Mouse (Mus musculus) heart, adult 18-20 months (tissue): ENCODE data around the gene Parn. TPM values are rescaled to one million over a fixed set of nuclear protein-coding genes. Genes with fewer than 3 reads are reported as not detected.
A peak's percentile ranks its signal among the peaks of the same experiment; 100 is the strongest.

ENCODE experiments used
- DNase-seq, 2 experiments: peaks; one replicate each; pipeline ENCODE4 v3.0.0; 2021 to 2022; ENCODE audit warnings: mixed read lengths in 1 of 2
- total RNA-seq, 2 experiments: library from RNA; stranded (reverse); gene quantifications; 2 replicates each; pipeline ENCODE4 v1.2.3; 2021

Gene Parn
- total RNA-seq, 2 experiments from 2014 or later: 9.0 to 10.1 TPM

GRCm38 (mm10) chr16:13556446-13556845 lies 111.5 kb downstream of the Parn start:
- no peak for DNase-seq

DNA sequence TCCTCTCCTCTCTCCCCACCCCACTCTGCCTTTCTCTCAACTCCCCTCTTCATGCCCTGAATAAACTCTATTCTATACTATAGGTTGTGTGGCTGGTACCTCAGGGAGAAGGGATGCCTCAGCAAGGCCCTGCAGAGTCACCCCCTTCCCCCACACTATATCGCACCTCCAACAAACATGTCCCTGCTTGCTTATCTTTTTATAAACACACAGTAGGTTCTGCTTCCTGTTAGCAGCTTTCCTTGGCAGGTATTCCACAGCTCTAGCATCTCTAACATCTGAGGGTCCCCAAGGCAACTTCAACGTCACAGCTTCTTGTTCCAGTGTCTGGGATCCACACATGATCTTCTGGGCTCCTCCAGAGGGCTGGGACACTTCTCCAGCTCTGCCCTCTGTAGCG lies 117.3 kb downstream of the Parn start:
- DNase-seq: no peak

DNA sequence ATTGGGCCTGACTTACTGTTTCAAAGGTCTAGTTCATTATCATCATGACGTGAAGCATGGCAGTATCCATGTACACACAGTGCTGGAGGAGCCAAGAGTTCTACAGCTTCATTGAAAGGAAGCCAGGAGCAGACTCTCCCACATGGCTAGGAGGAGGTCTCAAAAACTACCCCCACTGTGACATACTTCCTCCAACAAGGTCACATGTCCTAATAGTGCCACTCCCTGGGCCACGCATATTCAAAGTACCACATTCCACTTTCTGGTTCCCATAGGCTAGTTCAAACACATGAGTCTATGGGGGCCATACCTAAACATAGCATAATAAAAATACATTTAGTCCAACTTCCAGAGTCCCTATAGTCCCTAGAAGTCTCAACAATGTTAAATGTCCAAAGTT lies 118.0 kb downstream of the Parn start:
- no peak for DNase-seq

DNA sequence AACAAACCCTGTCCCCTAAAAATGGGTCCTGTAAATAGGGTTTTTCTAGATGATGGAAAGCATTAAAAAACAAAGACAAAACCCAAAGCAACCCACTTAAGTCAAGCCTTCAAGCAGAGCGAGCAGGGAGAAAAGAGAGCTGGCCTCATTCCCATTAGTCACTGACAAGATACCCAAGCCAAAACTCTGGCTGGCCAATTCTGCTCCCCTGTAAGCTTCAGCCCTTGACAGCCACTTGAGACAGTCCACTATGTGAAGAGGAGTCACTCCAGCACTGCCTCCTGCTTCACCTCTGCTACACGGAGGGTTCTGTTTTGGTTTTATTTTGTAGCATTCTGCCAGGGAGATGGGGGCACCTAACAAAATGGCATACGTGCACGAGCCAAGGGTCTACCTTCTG lies 126.2 kb downstream of the Parn start:
- DNase-seq: peak; percentile 48 to 57

DNA sequence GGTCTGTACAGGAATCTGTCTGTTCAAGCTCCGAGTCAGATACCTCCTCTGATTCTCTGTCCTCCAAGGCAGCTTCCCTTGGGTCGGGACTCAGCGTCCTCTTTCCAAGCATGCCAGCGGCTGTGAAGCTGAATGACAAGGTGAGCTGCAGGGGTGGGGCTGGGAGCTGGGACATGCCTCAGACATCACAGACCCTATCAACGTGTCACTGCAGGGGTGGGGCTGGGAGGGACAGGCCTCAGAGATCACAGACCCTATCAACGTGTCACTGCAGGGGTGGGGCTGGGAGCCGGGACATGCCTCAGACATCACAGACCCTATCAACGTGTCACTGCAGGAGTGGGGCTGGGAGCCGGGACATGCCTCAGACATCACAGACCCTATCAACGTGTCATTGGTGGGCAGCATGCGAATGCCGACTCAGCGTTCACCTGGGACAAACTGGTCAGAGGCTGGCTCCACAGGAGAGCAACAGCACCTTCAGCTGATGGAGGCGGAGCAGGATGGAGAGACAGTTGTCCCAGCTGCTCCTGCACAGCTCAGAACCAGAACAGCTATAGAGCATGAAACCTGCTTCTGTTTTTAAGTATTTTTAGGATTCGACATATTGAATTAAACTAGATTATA lies 126.7 kb downstream of the Parn start:
- DNase-seq: no peak

DNA sequence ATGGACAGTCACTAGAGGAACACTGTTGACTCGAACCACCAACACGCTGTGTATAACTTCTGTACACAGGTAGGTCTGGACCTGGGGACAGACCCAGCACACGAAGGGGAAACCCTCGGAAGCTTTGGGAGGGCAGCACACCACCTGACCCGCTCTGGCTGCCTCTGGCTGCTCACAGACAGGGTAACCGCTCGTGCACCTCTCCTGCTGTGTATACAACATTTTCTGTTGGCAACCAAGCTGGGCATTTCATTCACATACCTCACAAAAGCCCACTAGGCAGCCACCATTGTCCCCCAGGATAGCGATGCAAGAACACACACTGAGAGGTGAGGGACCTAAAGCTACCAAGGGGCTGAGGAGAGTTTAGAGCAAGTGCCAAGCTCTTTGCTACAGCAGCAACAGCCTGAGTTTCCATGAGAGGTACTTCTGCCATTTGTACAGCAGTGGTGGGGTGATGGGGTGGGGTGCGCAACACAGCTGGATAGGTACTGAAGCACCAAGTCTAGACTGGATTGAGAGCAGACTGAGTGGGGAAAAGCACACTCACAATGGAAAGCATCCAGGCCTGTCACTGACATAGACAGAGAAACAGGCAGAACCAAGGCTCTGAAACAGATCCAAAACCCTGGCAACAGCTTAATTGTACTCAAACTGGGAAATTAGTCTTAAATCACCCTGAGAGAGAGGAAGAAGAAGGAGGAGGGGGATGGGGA lies 128.9 kb downstream of the Parn start:
- no peak for DNase-seq

GRCm38 (mm10) chr16:13538213-13538932 lies 129.6 kb downstream of the Parn start:
- DNase-seq: no peak

GRCm38 (mm10) chr16:13536404-13536803 lies 131.6 kb downstream of the Parn start:
- no peak for DNase-seq

GRCm38 (mm10) chr16:13535856-13536255 lies 132.1 kb downstream of the Parn start:
- no peak for DNase-seq

DNA sequence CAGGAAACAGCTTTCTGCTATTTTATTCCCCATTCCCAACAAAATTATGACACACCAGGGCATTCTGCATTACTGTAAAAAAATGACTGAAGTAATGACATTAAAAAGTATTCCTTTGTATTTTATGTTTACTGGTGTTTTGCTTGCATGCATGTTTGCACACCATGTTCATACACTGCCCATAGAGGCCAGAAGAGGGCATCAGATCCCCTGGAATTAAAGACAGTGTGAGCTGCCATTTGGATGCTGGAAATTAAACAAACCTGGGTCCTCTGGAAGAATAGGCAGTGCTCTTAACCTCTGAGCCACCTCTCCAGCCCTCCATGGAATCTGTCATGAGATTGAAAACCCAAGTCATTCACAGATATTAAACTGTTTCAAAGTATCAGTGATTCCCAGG lies 135.1 kb downstream of the Parn start:
- peak; percentile 33 to 53 for DNase-seq

GRCm38 (mm10) chr16:13531279-13531678 lies 136.7 kb downstream of the Parn start:
- no peak for DNase-seq

DNA sequence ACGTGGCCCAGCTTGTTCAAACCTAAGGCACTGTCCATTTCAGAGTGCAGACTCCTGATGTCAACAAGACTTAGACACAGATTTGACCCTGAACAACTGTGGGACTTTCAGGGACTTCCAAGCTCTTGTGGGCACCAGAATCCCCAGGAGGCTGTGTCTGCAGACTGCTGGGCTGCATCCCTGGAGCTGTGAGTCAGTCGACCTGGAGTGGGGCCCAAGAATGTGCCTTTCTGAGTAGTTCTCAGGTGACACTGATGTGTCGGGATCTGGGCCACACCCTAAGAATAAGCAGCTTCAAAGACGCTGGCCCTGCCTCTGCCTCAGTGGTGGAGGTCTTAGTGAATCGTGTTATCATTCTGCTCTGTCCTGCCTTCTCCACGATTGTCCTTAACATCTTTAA lies 146.6 kb downstream of the Parn start:
- DNase-seq: peak; percentile 45 to 52

- peak; percentile 44 to 56 for DNase-seq
Measured at GRCm38 (mm10) chr16:13520301-13520700, 147.7 kb downstream of the Parn start.

DNA sequence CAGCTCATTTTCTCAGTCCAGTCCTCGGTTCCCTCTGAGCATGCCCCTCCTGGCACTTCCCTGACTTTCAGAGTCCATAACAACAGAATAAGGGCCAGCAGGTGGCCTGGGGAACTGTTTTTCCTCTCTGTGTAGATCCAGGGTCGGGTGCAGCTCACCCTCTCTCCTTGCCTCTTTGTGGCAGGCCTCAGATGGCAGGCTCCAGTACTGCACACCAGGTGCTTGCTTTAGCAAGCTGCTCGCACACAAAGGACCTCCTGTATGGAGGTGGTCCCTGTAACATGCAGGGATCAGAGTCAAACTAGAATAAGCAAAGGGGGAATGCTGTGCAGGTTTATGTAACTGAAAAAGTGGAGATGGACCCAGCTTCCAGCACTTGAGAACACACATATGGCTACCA lies 151.8 kb downstream of the Parn start:
- no peak for DNase-seq

DNA sequence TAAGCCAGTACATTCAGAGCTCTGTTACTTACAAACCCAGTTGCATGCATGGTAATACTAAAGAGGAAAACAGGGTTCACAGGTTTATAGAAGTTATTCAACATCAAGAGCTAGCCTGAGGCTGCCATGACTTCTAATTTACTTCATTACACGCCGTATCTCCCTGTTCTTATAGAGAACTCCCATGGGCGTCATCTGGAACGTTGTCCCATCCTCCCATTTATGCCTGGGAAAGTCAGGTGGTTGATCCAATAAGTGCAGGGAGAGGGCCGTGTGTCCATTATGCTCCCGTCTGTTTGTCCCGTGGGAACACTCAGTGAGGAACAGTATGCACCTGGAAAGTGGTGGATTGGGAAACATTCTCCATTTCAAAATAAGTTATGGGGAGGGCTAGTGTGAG lies 152.4 kb downstream of the Parn start:
- DNase-seq: no peak

DNA sequence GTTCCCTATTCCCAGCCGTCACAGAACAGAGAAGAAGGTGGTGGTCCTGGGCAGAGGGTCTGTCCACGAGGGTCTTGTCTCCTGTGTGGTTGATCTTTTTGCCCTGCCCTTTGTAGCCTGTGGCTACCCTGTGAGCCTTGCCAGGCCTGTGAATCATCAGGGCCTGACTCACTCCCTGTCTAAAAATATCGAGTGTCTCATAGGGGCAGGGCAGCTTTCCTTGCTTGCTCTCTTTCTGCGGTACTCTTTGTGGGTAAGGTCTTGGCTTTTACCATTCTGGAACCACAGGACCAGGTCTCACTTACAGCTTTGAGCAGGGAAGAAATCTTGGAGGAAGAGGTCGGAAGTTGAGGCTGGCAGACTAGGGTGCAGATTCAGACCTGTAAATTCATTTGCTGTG lies 162.9 kb downstream of the Parn start:
- peak; percentile 71 to 77 for DNase-seq

- no peak for DNase-seq
Measured at GRCm38 (mm10) chr16:13504476-13504875, 163.5 kb downstream of the Parn start.

DNA sequence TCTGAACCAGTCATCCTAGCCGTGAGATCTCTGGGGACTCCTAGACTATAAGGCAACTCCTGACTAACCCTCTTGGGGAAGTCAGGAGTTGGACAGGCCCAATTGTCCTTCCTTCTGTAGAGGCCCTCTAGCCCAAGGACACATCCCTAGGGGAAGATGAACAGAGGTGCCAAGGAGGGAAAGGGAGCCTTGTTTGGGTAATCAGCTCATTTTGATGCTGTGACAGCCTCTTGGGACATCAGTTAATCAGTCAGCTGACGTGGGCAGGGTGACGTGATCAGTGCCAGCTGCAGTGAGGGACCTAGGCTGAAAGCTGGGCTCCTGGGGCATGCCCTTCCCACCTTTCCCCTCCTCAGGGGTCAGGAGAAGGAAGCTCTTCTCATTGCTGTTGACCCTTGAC lies 169.0 kb downstream of the Parn start:
- DNase-seq: no peak

DNA sequence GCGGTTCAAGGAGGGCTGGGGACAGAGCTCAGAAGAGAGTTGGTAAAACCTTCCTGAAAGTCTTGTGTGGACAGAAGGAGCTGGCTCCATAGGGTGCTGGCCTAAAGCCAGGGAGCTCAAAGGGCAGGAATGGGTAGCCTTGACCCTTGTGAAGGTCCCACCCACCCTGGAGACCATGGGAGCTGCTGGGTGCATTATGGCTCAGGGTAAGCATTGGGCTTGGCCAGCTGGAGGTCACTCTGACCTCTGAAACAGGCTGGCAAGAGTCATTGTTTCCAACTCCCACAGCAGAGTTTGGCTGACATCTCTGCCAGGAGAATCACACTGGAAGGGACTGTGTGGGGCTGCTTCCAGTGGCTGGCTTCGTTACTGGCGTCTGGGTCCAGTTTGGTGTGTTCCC lies 174.0 kb downstream of the Parn start:
- DNase-seq: peak; percentile 71 to 76

DNA sequence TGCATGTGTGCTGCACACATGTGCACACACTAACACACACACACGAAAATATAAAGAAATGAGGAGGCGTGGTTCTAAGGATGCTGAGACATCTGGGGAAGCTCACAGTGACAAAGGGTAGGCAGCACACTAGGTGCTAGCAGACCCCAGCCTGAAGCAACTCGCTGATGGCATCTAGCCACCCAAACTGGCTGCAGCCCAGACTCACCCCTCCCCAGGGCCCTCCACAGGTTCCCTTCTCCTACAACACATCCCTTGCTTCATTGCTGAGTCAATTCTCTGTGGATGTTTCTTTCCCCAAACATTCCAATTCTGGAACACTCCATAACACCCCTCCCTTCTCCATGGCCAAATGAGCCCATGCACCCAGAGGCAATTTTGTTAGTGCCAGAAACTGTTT lies 175.0 kb downstream of the Parn start:
- no peak for DNase-seq

DNA sequence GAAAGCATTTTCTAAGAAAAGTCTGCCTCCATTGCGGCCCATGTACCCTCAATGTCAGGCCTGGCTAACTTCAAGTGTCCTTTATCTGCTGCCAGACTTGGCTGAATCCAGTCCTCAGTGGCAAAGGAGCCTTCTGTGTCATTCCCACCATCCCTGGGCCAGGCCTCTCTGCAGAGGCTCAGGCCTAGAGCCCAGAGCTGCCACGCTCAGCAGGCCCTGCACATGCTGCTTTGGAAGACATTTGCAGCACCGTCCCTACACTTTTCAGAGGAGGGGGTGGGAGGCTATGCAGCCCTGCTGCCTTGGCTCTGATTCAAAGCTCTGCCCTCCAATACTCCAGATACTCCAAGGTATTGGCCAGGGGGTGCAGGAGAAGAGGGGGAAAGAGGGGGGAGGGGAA lies 176.2 kb downstream of the Parn start:
- DNase-seq: no peak
